Mouse (Mus musculus) heart, embryonic 16.5 days (tissue): ENCODE measurements around the gene Hcrt. TPM values are rescaled to one million over a fixed set of nuclear protein-coding genes. Genes with fewer than 3 reads are reported as not detected.
A peak's percentile ranks its signal among the peaks of the same experiment; 100 is the strongest.
"Not testable (repeated sequence)": the region's sequence is repeated elsewhere in the genome, so short reads cannot be mapped to it uniquely, and the experiment has no call there.

Source experiments
- ATAC-seq: fragments of 200-750 bp; cut with Nextera tagmentation; replicated peaks from 2 replicates; pipeline ENCODE4 v1.8.0; 2017; ENCODE audit warnings: moderate number of reproducible peaks; ENCODE audit not compliant: insufficient read depth, low FRiP score; ENCODE audit errors: extremely low read depth
- H3K27ac ChIP-seq: fragments of 300-500 bp; sonication (generic); 2 replicates; pipeline ENCODE4 v1.5.1; 2014; ENCODE audit warnings: mild to moderate bottlenecking, low read length, control low read depth, moderate library complexity
- H3K27me3 ChIP-seq: fragments of 300-500 bp; sonication (generic); 2 replicates; pipeline ENCODE4 v1.6.1; 2014; ENCODE audit warnings: low read length, mixed read lengths; ENCODE audit not compliant: control insufficient read depth, insufficient read depth
- H3K36me3 ChIP-seq: fragments of 300-500 bp; sonication (generic); 2 replicates; pipeline ENCODE4 v1.6.1; 2014; ENCODE audit not compliant: control insufficient read depth, insufficient read depth
- H3K4me1 ChIP-seq: fragments of 300-500 bp; sonication (generic); 2 replicates; pipeline ENCODE4 v1.6.1; 2014; ENCODE audit warnings: low read length, mixed read lengths; ENCODE audit not compliant: control insufficient read depth, insufficient read depth
- H3K4me2 ChIP-seq: fragments of 300-500 bp; sonication (generic); 2 replicates; pipeline ENCODE4 v1.6.1; 2014; ENCODE audit warnings: low read depth, mild to moderate bottlenecking, control low read depth, low read length
- H3K4me3 ChIP-seq: fragments of 300-500 bp; sonication (generic); 2 replicates; pipeline ENCODE4 v1.5.1; 2014; ENCODE audit warnings: mild to moderate bottlenecking, control low read depth, low read length
- H3K9ac ChIP-seq: fragments of 300-500 bp; sonication (generic); 2 replicates; pipeline ENCODE4 v1.6.1; 2014; ENCODE audit warnings: low read length, control low read depth
- H3K9me3 ChIP-seq: fragments of 300-500 bp; sonication (generic); replicated peaks from 2 replicates; pipeline ENCODE4 v1.6.1; 2016; ENCODE audit warnings: low read length; ENCODE audit not compliant: control insufficient read depth
- WGBS: fragments of 180-500 bp; shearing (Covaris S2); extraction: QIAGEN DNeasy Blood & Tissue Kit; methylation state at CpG from one replicate; pipeline ENCODE4 v1.1.7; 2014; 5-methylcytosine and 5-hydroxymethylcytosine counted together
- polyA plus RNA-seq: library from polyadenylated mRNA; unstranded; fragments of >200 nt; fragmentation: Nextera tagmentation; extraction: Ambion mirVana; gene quantifications from 2 replicates; pipeline ENCODE4 v1.2.1, GENCODE M21; 2015

Gene Hcrt
- polyA plus RNA-seq, 1 experiment from 2014 or later: not detected

- Histone ChIP-seq H3K4me3 (no peak overlapping the region), H3K4me2 (no peak overlapping the region), H3K27ac (peak overlapping the region; percentile 42; the same call in 1 of the 2 replicates), H3K4me1 (peaks cover 6% of the 10 kb centered on the region), H3K9ac (no peak overlapping the region), H3K9me3 (no peaks in the 10 kb centered on the region), H3K27me3 (no peaks in the 10 kb centered on the region), H3K36me3 (peaks cover 32% of the 10 kb centered on the region)
- ATAC-seq: no peak
- WGBS: 75% methylated on average over 2 of the region's 2 CpGs
Measured at GRCm38 (mm10) chr11:100791457-100792049, 28.8 kb upstream of the Hcrt start.

- peaks cover 34% of the 10 kb centered on the region for H3K36me3 ChIP-seq
- peak; percentile 70; the same call in 1 of the 2 replicates for ATAC-seq
Measured at GRCm38 (mm10) chr11:100790644-100791043, 27.9 kb upstream of the Hcrt start.

GRCm38 (mm10) chr11:100789702-100790101, 27.0 kb upstream of the Hcrt start:
- no peaks in the 10 kb centered on the region for H3K27me3 ChIP-seq
- no peaks in the 10 kb centered on the region for H3K9me3 ChIP-seq
- H3K4me2 ChIP-seq: no peak overlapping the region
- H3K27ac ChIP-seq: no peak overlapping the region
- 85% methylated on average over 3 of the region's 3 CpGs for WGBS
- H3K9ac ChIP-seq: no peak overlapping the region
- peaks cover 40% of the 10 kb centered on the region for H3K36me3 ChIP-seq
- no peak overlapping the region for H3K4me3 ChIP-seq
- peaks cover 6% of the 10 kb centered on the region for H3K4me1 ChIP-seq
- ATAC-seq: no peak

More at GRCm38 (mm10) chr11:100790644-100791043, 27.9 kb upstream of the Hcrt start:
- H3K27ac ChIP-seq: peak overlapping the region; percentile 65
- H3K27me3 ChIP-seq, H3K4me1 ChIP-seq, H3K9ac ChIP-seq, H3K4me3 ChIP-seq, H3K9me3 ChIP-seq, H3K4me2 ChIP-seq: not testable (repeated sequence)
- WGBS: 64% methylated on average over 9 of the region's 9 CpGs

GRCm38 (mm10) chr11:100785774-100786173, 23.0 kb upstream of the Hcrt start:
- no peaks in the 10 kb centered on the region for H3K9me3 ChIP-seq
- no peak overlapping the region for H3K27ac ChIP-seq
- no peak overlapping the region for H3K4me2 ChIP-seq
- ATAC-seq: no peak
- no peak overlapping the region for H3K9ac ChIP-seq
- 91% methylated on average over 2 of the region's 2 CpGs for WGBS
- H3K36me3 ChIP-seq: peaks cover 65% of the 10 kb centered on the region
- peaks cover under 1% of the 10 kb centered on the region; the same call in 1 of the 2 replicates for H3K4me1 ChIP-seq
- no peak overlapping the region for H3K4me3 ChIP-seq
- no peaks in the 10 kb centered on the region for H3K27me3 ChIP-seq

- no peak overlapping the region for H3K4me2 ChIP-seq
Measured at GRCm38 (mm10) chr11:100784286-100784685, 21.6 kb upstream of the Hcrt start.

GRCm38 (mm10) chr11:100782568-100782967, 19.8 kb upstream of the Hcrt start:
- Histone ChIP-seq H3K27ac (0 out of 2 replicates have a peak overlapping the region, but pooled peaks have one; percentile 29), H3K9ac (no peak overlapping the region), H3K9me3 (no peaks in the 10 kb centered on the region), H3K4me1 (no peaks in the 10 kb centered on the region), H3K4me2 (no peak overlapping the region), H3K4me3 (no peak overlapping the region), H3K36me3 (peaks cover 57% of the 10 kb centered on the region), H3K27me3 (no peaks in the 10 kb centered on the region)
- WGBS: 80% methylated on average over 13 of the region's 13 CpGs
- ATAC-seq: no peak

More at GRCm38 (mm10) chr11:100784286-100784685, 21.6 kb upstream of the Hcrt start:
- Histone ChIP-seq H3K4me1 (no peaks in the 10 kb centered on the region), H3K4me3 (no peak overlapping the region), H3K36me3 (peaks cover 66% of the 10 kb centered on the region), H3K27me3 (no peaks in the 10 kb centered on the region), H3K9me3 (no peaks in the 10 kb centered on the region), H3K9ac (no peak overlapping the region), H3K27ac (no peak overlapping the region)
- 77% methylated on average over 8 of the region's 8 CpGs for whole genome bisulfite sequencing
- no peak for ATAC-seq

- Histone ChIP-seq H3K27me3 (no peaks in the 10 kb centered on the region), H3K9me3 (no peaks in the 10 kb centered on the region), H3K36me3 (peaks cover 52% of the 10 kb centered on the region), H3K27ac (no peak overlapping the region), H3K4me3 (no peak overlapping the region), H3K4me1 (no peaks in the 10 kb centered on the region), H3K4me2 (no peak overlapping the region), H3K9ac (no peak overlapping the region)
- 72% methylated on average over 15 of the region's 15 CpGs for WGBS
- 0 out of 2 replicates have a peak, but pooled peaks have one; percentile 37 for ATAC-seq
Measured at GRCm38 (mm10) chr11:100781763-100782475, 19.2 kb upstream of the Hcrt start.

- Histone ChIP-seq H3K27ac (no peak overlapping the region), H3K4me1 (no peaks in the 10 kb centered on the region), H3K9me3 (no peaks in the 10 kb centered on the region), H3K9ac (no peak overlapping the region), H3K4me3 (no peak overlapping the region), H3K4me2 (no peak overlapping the region), H3K36me3 (peaks cover 39% of the 10 kb centered on the region), H3K27me3 (no peaks in the 10 kb centered on the region)
- 62% methylated on average over 8 of the region's 8 CpGs for WGBS
- ATAC-seq: no peak
Measured at GRCm38 (mm10) chr11:100780247-100780646, 17.5 kb upstream of the Hcrt start.

GRCm38 (mm10) chr11:100778069-100778468, 15.3 kb upstream of the Hcrt start:
- no peak for ATAC-seq
- Histone ChIP-seq H3K9me3 (no peaks in the 10 kb centered on the region), H3K4me2 (no peak overlapping the region), H3K27ac (no peak overlapping the region), H3K4me1 (no peaks in the 10 kb centered on the region), H3K36me3 (peaks cover 27% of the 10 kb centered on the region), H3K9ac (no peak overlapping the region), H3K4me3 (no peak overlapping the region), H3K27me3 (no peaks in the 10 kb centered on the region)
- 57% methylated on average over 3 of the region's 3 CpGs for WGBS
